Mouse (Mus musculus) neural tube, embryonic 13.5 days (tissue): ENCODE measurements around the gene Smyd3. TPM values are rescaled to one million over a fixed set of nuclear protein-coding genes. Genes with fewer than 3 reads are reported as not detected.
A peak's percentile ranks its signal among the peaks of the same experiment; 100 is the strongest.
"Not testable (repeated sequence)": the region's sequence is repeated elsewhere in the genome, so short reads cannot be mapped to it uniquely, and the experiment has no call there.

ENCODE experiments used
- ATAC-seq: fragments of 200-750 bp; cut with Nextera tagmentation; 2 replicates; pipeline ENCODE4 v1.8.0; 2017; ENCODE audit warnings: low read depth, mild to moderate bottlenecking, moderate TSS enrichment, moderate library complexity
- H3K27ac ChIP-seq: fragments of 300-500 bp; sonication (generic); replicated peaks from 2 replicates; pipeline ENCODE4 v1.5.1; 2015; ENCODE audit warnings: moderate library complexity, mild to moderate bottlenecking, inconsistent platforms
- H3K27me3 ChIP-seq: fragments of 300-500 bp; sonication (generic); 2 replicates; pipeline ENCODE4 v1.6.1; 2015; ENCODE audit warnings: mild to moderate bottlenecking, inconsistent platforms
- H3K36me3 ChIP-seq: fragments of 300-500 bp; sonication (generic); 2 replicates; pipeline ENCODE4 v1.6.1; 2015; ENCODE audit warnings: mild to moderate bottlenecking, inconsistent platforms
- H3K4me1 ChIP-seq: fragments of 300-500 bp; sonication (generic); replicated peaks from 2 replicates; pipeline ENCODE4 v1.6.1; 2015; ENCODE audit warnings: inconsistent platforms
- H3K4me2 ChIP-seq: fragments of 300-500 bp; sonication (generic); 2 replicates; pipeline ENCODE4 v1.6.1; 2015; ENCODE audit warnings: inconsistent platforms, mild to moderate bottlenecking, moderate library complexity
- H3K4me3 ChIP-seq: fragments of 300-500 bp; sonication (generic); 2 replicates; pipeline ENCODE4 v1.5.1; 2015; ENCODE audit warnings: mild to moderate bottlenecking, inconsistent platforms
- H3K9ac ChIP-seq: fragments of 300-500 bp; sonication (generic); 2 replicates; pipeline ENCODE4 v1.6.1; 2015; ENCODE audit warnings: moderate library complexity, mild to moderate bottlenecking, inconsistent platforms
- H3K9me3 ChIP-seq: fragments of 300-500 bp; sonication (generic); 2 replicates; pipeline ENCODE4 v1.6.1; 2016; ENCODE audit warnings: inconsistent platforms
- WGBS: fragments of 180-500 bp; shearing (Covaris S2); methylation state at CpG from one replicate; pipeline ENCODE4 v1.1.7; 2015; 5-methylcytosine and 5-hydroxymethylcytosine counted together
- polyA plus RNA-seq: library from polyadenylated mRNA; unstranded; fragments of >200 nt; fragmentation: Nextera tagmentation; extraction: Ambion mirVana; gene quantifications from 2 replicates; pipeline ENCODE4 v1.2.1, GENCODE M21; 2015

The Smyd3 gene
- polyA plus RNA-seq, 1 experiment from 2014 or later: 19.7 TPM

GRCm38 (mm10) chr1:179293772-179294353 lies 224.0 kb downstream of the Smyd3 start:
- ATAC-seq: no peak

GRCm38 (mm10) chr1:179290181-179290580 lies 227.7 kb downstream of the Smyd3 start:
- H3K27me3 ChIP-seq, H3K4me1 ChIP-seq, H3K9ac ChIP-seq, H3K4me2 ChIP-seq, ATAC-seq, H3K36me3 ChIP-seq, H3K4me3 ChIP-seq, H3K27ac ChIP-seq, H3K9me3 ChIP-seq: not testable (repeated sequence)
- WGBS: 89% methylated on average over 6 of the region's 6 CpGs

More at GRCm38 (mm10) chr1:179293772-179294353, 224.0 kb downstream of the Smyd3 start:
- no peak overlapping the region for H3K9ac ChIP-seq
- no peak overlapping the region for H3K4me2 ChIP-seq
- H3K27me3 ChIP-seq: no peaks in the 10 kb centered on the region
- 74% methylated on average over 8 of the region's 8 CpGs for WGBS
- H3K4me1 ChIP-seq: peaks cover 7% of the 10 kb centered on the region; the same call in 1 of the 2 replicates
- H3K4me3 ChIP-seq: no peak overlapping the region
- H3K9me3 ChIP-seq: no peaks in the 10 kb centered on the region
- no peaks in the 10 kb centered on the region for H3K36me3 ChIP-seq
- 0 out of 2 replicates have a peak overlapping the region, but pooled peaks have one; percentile 28 for H3K27ac ChIP-seq

GRCm38 (mm10) chr1:179289744-179290143 lies 228.1 kb downstream of the Smyd3 start:
- no peaks in the 10 kb centered on the region for H3K27me3 ChIP-seq
- no peak overlapping the region for H3K4me3 ChIP-seq
- no peak overlapping the region for H3K9ac ChIP-seq
- H3K9me3 ChIP-seq: no peaks in the 10 kb centered on the region
- H3K27ac ChIP-seq: no peak overlapping the region
- ATAC-seq: no peak
- no peaks in the 10 kb centered on the region for H3K36me3 ChIP-seq
- H3K4me1 ChIP-seq: peaks cover 7% of the 10 kb centered on the region; the same call in 1 of the 2 replicates
- H3K4me2 ChIP-seq: no peak overlapping the region
- 94% methylated on average over 3 of the region's 3 CpGs for WGBS

- no peaks in the 10 kb centered on the region for H3K36me3 ChIP-seq
- no peak overlapping the region for H3K4me2 ChIP-seq
- no peak for ATAC-seq
- H3K27ac ChIP-seq: no peak overlapping the region
- 91% methylated on average over 6 of the region's 6 CpGs for WGBS
- no peak overlapping the region for H3K9ac ChIP-seq
- H3K9me3 ChIP-seq: no peaks in the 10 kb centered on the region
- H3K4me3 ChIP-seq: no peak overlapping the region
- peaks cover 8% of the 10 kb centered on the region for H3K4me1 ChIP-seq
- no peaks in the 10 kb centered on the region for H3K27me3 ChIP-seq
These were observed 231.1 kb downstream of the Smyd3 start for GRCm38 (mm10) chr1:179286748-179287147.

GRCm38 (mm10) chr1:179282821-179283220 lies 235.0 kb downstream of the Smyd3 start:
- Histone ChIP-seq H3K4me3 (no peak overlapping the region), H3K4me2 (no peak overlapping the region), H3K36me3 (no peaks in the 10 kb centered on the region), H3K4me1 (peaks cover 15% of the 10 kb centered on the region), H3K27me3 (no peaks in the 10 kb centered on the region), H3K9me3 (no peaks in the 10 kb centered on the region), H3K27ac (0 out of 2 replicates have a peak overlapping the region, but pooled peaks have one; percentile 52), H3K9ac (no peak overlapping the region)
- ATAC-seq: no peak
- WGBS: 85% methylated on average over 5 of the region's 5 CpGs

GRCm38 (mm10) chr1:179281401-179282121 lies 236.3 kb downstream of the Smyd3 start:
- Histone ChIP-seq H3K9ac (no peak overlapping the region), H3K4me3 (no peak overlapping the region), H3K27ac (peak overlapping the region; percentile 64), H3K4me1 (peaks cover 15% of the 10 kb centered on the region), H3K9me3 (no peaks in the 10 kb centered on the region), H3K27me3 (no peaks in the 10 kb centered on the region), H3K4me2 (no peak overlapping the region), H3K36me3 (no peaks in the 10 kb centered on the region)
- WGBS: 61% methylated on average over 13 of the region's 13 CpGs
- ATAC-seq: peak; percentile 64; the same call in 1 of the 2 replicates

- H3K4me2 ChIP-seq: no peak overlapping the region
- no peak overlapping the region for H3K4me3 ChIP-seq
- WGBS: 93% methylated on average over 4 of the region's 4 CpGs
- H3K9me3 ChIP-seq: no peaks in the 10 kb centered on the region
- peaks cover 15% of the 10 kb centered on the region for H3K4me1 ChIP-seq
- no peak overlapping the region for H3K27ac ChIP-seq
- no peak for ATAC-seq
- no peaks in the 10 kb centered on the region for H3K36me3 ChIP-seq
- no peaks in the 10 kb centered on the region for H3K27me3 ChIP-seq
- H3K9ac ChIP-seq: no peak overlapping the region
These were observed 238.7 kb downstream of the Smyd3 start for GRCm38 (mm10) chr1:179279116-179279515.

GRCm38 (mm10) chr1:179277346-179277745 lies 240.5 kb downstream of the Smyd3 start:
- ATAC-seq: no peak
- Histone ChIP-seq H3K9me3 (no peaks in the 10 kb centered on the region), H3K36me3 (no peaks in the 10 kb centered on the region), H3K27ac (no peak overlapping the region), H3K27me3 (no peaks in the 10 kb centered on the region), H3K4me2 (no peak overlapping the region), H3K4me3 (no peak overlapping the region), H3K9ac (no peak overlapping the region), H3K4me1 (peaks cover 13% of the 10 kb centered on the region)
- 94% methylated on average over 9 of the region's 9 CpGs for WGBS

- H3K9me3 ChIP-seq: no peaks in the 10 kb centered on the region
- no peak overlapping the region for H3K4me3 ChIP-seq
- 92% methylated on average over 1 of the region's 1 CpGs for WGBS
- ATAC-seq: no peak
- no peaks in the 10 kb centered on the region for H3K36me3 ChIP-seq
- H3K4me1 ChIP-seq: peaks cover 8% of the 10 kb centered on the region
- H3K27me3 ChIP-seq: no peaks in the 10 kb centered on the region
- H3K9ac ChIP-seq: no peak overlapping the region
- no peak overlapping the region for H3K4me2 ChIP-seq
- no peak overlapping the region for H3K27ac ChIP-seq
These were observed 241.0 kb downstream of the Smyd3 start for GRCm38 (mm10) chr1:179276866-179277265.

GRCm38 (mm10) chr1:179272926-179273325 lies 244.9 kb downstream of the Smyd3 start:
- WGBS: 84% methylated on average over 4 of the region's 4 CpGs
- no peak for ATAC-seq
- H3K4me2 ChIP-seq: no peak overlapping the region
- H3K4me1 ChIP-seq: no peaks in the 10 kb centered on the region
- no peak overlapping the region for H3K4me3 ChIP-seq
- no peak overlapping the region for H3K27ac ChIP-seq
- H3K36me3 ChIP-seq: no peaks in the 10 kb centered on the region
- no peaks in the 10 kb centered on the region for H3K27me3 ChIP-seq
- H3K9ac ChIP-seq: no peak overlapping the region
- H3K9me3 ChIP-seq: no peaks in the 10 kb centered on the region

- H3K4me3 ChIP-seq: no peak overlapping the region
- H3K9ac ChIP-seq: no peak overlapping the region
- H3K4me2 ChIP-seq: no peak overlapping the region
- no peaks in the 10 kb centered on the region for H3K36me3 ChIP-seq
- no peaks in the 10 kb centered on the region for H3K9me3 ChIP-seq
- H3K27ac ChIP-seq: no peak overlapping the region
- no peak for ATAC-seq
- H3K27me3 ChIP-seq: no peaks in the 10 kb centered on the region
- no peaks in the 10 kb centered on the region for H3K4me1 ChIP-seq
These were observed 245.5 kb downstream of the Smyd3 start for GRCm38 (mm10) chr1:179272351-179272750.

GRCm38 (mm10) chr1:179266936-179267335 lies 250.9 kb downstream of the Smyd3 start:
- Histone ChIP-seq H3K27me3 (no peaks in the 10 kb centered on the region), H3K27ac (no peak overlapping the region), H3K9me3 (no peaks in the 10 kb centered on the region), H3K36me3 (no peaks in the 10 kb centered on the region), H3K4me1 (peaks cover 4% of the 10 kb centered on the region), H3K9ac (no peak overlapping the region), H3K4me3 (no peak overlapping the region), H3K4me2 (no peak overlapping the region)
- WGBS: 67% methylated on average over 3 of the region's 3 CpGs
- no peak for ATAC-seq
